Mouse (Mus musculus): Measurements from ENCODE around the gene Fer1l5.

DNA sequence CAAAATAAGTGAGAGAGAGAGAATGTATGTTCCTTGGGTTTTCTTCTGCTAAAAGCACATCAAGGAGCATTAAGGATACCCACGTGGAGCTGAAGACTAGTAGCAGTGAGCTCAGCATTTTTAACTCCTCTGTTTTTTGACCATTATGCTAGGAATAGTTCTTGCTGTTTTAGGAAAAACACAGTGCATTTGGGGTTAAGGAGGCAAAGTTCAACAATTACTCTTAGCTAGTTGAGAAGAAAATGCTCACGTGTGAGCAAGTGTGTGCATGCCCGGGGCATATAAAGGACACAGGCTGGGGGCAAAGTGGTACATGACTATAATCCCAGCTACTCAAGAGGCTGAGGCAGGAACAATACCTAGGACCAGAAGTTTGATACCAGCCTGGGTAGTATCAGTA lies 61.5 kb downstream of the Fer1l5 start:
- TF ChIP-seq CTCF (IDR thresholded peaks at IDR 0.05; ENCODE audit: low read depth, low read length) (no peak), POLR2A (IDR thresholded peaks at IDR 0.05; ENCODE audit: extremely low read depth, insufficient read depth, low read length) (no peak)
